Mouse (Mus musculus): ENCODE data around the gene Lyz2.
"Not testable (repeated sequence)": the region's sequence is repeated elsewhere in the genome, so short reads cannot be mapped to it uniquely, and the experiment has no call there.

Gene Lyz2

GRCm38 (mm10) chr10:117282049-117282448 is at the start of gene Lyz2:
Gene Lyz2 (minus strand): TSS chr10:117282321.
- DNase-seq (ENCODE audit: low spot score in 2 of 2) = no peak

- DNase-seq (ENCODE audit: low spot score in 2 of 2) = peak in 1 of 2 experiments; percentile 23
Measured at GRCm38 (mm10) chr10:117330521-117330920, 48.4 kb upstream of the Lyz2 start.

DNA sequence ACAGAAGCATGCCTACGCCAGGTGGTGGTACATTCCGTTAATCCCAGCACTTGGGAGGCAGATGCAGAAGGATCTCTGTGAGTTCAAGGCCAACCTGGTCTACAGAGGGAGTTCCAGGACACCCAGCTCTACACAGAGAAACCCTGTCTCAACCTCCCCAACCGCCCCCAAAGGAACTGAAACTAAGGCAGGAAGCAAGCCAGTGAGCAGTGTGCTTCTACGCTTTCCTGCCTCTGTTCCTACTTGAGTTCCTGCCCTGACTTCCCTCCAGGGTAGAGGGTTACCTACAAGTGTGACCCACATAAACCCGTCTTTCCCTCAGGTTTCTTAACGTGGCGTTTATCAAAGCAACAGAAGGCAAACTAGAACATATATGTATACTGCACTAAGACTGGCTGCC is 41.7 kb upstream of the Lyz2 start:
- DNase-seq (ENCODE audit: low spot score in 2 of 2) = peak in 1 of 2 experiments; percentile 23

DNA sequence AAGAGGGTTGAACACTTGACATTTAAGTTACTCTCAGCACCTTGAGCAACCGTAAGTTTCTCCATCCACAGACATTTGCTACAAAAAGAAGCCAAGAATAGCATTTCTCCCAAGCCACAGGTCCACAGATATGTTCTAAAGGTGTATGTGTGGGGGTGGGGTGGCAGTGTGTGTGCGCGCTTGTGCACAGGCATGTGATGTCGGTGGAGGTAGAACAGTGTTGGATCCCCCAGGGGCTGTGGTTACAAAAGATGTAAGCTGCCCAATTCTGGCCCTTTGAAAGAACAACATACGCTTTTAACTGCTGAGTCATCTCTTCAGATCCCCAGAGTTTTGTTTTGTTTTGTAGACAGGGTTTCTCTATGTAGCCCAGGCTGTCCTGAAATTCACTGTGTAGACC is 40.5 kb upstream of the Lyz2 start:
- DNase-seq (ENCODE audit: low spot score in 2 of 2) = no peak

- DNase-seq (ENCODE audit: low spot score in 2 of 2) = no peak
Measured at GRCm38 (mm10) chr10:117320571-117320981, 38.5 kb upstream of the Lyz2 start.

DNA sequence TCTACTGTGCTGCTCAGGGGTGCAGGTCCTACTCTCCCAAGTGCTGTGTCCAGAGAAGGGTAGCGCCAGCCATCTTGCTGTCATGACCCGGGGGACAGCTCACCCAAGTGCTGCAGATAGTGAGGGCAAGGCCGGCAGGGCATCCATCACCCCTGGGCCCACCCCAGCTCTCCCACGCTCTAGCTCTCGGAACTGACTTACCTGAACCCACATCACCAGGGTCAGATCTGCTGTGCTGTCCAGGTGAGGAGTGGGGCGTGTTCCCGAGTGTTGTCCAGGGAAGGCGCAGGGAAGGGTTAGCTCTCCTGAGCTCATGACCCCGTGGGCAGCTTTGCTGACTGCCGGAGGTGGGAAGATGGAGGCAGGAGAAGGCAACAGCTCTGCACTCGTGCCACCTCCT is 34.3 kb upstream of the Lyz2 start:
- DNase-seq (ENCODE audit: low spot score in 2 of 2) = no peak

GRCm38 (mm10) chr10:117313133-117313532 is 31.0 kb upstream of the Lyz2 start:
- no peak for DNase-seq (ENCODE audit: low spot score in 2 of 2)

DNA sequence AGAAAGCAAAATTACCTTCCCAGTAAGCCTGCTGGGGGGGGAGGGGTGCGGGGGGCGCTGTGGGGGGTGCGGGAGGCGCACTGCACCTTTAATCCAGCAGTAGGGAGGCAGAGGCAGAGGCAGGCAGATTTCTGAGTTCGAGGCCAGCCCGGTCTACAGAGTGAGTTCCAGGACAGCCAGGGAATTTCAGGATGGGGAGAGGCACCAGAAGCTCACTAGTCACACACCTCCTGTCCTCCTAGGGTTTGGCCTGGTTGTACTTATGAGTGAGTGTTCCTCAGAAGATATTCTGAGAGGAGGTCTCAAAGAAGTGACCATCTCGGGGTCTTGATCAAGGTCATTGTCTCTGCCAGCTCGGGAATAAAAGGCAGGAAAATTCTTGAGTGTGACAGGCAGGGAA is 30.0 kb upstream of the Lyz2 start:
- DNase-seq (ENCODE audit: low spot score in 2 of 2) = no peak

DNA sequence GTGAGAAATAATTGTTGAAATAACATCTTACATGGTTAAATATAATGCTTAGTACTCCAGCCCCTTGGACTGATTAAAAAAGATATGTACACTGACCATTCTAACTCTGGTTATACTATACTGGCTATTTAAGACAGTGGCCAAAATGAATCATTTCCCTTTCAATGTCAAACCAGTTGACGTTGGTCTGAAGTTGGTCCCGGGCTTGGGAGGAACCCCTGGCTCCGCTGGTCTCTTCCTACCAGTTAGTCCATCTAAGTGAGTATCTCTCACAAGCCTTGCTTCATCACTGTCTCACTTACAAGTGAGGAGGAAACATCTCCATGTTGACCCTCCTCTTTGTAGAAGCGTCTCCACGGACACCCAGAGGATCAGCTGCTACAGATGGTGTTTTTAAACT is 22.2 kb upstream of the Lyz2 start:
- DNase-seq (ENCODE audit: low spot score in 2 of 2) = no peak

DNA sequence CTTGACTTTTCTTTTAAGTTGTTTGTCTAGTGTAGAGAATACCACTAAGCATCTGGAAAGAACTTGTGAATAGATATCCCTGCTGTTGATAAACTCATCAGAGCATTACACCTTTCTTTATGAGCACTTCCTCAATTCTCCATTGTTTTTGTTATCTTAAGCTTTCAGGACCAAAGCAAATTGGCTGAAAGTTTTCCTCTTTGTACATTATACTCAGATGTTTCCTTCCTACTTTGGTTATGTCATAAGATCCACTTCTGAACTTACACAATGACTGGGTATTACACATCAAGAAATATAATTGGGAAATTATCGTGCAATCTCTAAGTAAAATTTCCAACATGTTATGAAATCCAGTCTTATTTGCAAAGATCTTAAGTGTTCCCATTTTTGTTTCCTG is 19.6 kb upstream of the Lyz2 start:
- DNase-seq (ENCODE audit: low spot score in 2 of 2) = no peak

GRCm38 (mm10) chr10:117299901-117300520 is 17.9 kb upstream of the Lyz2 start:
- no peak for DNase-seq (ENCODE audit: low spot score in 2 of 2)

- DNase-seq (ENCODE audit: low spot score in 2 of 2) = no peak
Measured at GRCm38 (mm10) chr10:117299106-117299505, 17.0 kb upstream of the Lyz2 start.

- no peak for DNase-seq (ENCODE audit: low spot score in 2 of 2)
Measured at GRCm38 (mm10) chr10:117298336-117298735, 16.2 kb upstream of the Lyz2 start.

GRCm38 (mm10) chr10:117292671-117293070 is 10.6 kb upstream of the Lyz2 start, which contains the start of gene Lyz1:
Gene Lyz1 (minus strand): TSS chr10:117292868.
- no peak for DNase-seq (ENCODE audit: low spot score in 2 of 2)

GRCm38 (mm10) chr10:117290936-117291335 is 8.8 kb upstream of the Lyz2 start:
- DNase-seq (ENCODE audit: low spot score in 2 of 2) = not testable (repeated sequence)

- DNase-seq (ENCODE audit: low spot score in 2 of 2) = no peak
Measured at GRCm38 (mm10) chr10:117290046-117290870, 8.1 kb upstream of the Lyz2 start.

GRCm38 (mm10) chr10:117289034-117289505 is 6.9 kb upstream of the Lyz2 start:
- not testable (repeated sequence) for DNase-seq (ENCODE audit: low spot score in 2 of 2)

DNA sequence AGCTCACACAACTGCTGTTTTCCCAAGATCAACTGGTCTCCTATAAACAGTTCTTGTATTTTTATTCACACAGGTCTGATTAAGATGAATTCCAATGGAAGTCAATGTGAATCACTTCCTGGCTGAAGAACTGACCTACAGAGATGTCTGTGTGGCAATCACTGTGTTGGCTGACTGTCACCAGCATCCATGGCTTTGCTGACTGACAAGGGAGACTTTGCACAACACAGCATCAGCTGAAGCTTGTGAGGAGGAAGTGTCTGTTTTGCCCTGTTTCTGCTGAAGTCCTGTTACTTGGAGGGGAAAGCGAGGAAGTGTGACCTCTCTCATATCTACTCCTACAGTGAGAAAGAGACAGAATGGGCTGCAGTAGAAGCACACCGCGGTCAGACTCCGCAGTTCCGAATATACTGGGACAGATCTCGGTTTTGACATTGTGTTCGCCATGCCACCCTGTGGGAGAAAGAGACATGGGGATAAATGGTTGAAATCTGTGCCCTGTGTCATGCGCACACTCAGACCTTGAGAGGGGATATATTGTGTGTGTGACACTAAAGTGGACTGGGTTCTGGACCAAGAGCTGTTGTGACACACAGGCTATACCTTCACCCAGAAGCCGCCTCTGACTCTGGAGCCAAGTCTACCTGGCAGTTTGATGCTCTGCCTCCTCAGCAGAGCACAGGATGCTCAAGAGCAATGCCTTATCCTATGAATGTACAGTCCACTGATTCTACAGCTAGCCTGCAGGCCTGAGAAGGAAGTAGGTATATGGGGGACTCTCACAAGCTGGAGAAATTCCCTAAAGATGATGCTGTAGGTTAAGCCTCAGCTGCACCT is 6.3 kb upstream of the Lyz2 start:
- no peak for DNase-seq (ENCODE audit: low spot score in 2 of 2)

DNA sequence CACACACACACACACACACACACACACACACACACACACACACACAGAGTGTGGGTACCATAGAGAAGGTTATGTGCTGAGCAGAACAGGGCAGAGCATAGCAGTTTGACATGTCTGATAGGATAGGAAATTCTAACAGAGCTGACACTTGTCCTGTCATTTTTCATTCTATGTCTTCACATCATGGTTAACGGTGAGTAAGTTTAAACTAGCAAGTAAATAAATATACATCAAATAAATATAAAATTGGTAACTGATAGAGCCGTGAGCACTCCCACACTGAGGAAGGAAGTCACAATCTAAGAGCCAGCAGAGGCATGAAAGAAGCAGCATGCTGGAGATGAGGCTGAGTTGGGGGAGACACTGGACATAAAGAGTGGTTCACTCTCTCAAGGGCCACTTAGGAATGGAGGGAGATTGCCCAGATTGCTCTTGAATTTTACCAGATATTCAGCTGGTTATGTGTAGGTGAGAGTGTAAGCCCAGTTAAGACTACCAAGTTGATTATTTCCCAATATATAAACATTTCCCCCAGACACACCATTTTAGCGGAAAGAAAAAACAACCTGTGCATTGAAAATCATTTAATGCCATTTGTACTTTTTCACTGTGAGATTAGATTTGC is 5.2 kb upstream of the Lyz2 start:
- no peak for DNase-seq (ENCODE audit: low spot score in 2 of 2)

DNA sequence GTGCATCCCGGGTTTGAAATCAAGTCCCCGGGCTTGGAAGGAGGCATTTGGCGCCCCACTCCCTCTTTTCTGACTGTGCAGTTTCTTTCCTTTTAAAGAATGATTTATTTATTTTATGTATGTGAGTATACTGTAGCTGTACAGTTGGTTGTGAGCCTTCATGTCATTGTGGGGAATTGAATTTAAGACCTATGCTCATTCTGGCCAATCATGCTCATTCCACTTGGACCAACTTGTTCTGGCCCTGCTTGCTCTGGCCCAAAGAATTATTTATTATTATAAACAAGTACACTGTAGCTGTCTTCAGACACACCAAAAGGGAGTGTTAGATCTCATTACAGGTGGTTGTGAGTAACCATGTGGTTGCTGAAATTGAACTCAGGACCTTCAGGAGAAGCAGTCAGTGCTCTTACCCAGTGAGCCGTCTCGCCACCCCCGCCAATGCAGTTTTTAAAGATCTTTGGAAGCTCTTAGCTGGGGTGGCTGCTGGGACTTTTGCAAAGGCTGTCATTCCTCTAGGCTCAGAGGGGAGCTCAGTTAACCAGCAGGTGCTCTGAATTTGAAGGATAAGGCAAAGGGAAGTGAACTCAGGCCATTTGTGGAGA is 4.3 kb upstream of the Lyz2 start:
- no peak for DNase-seq (ENCODE audit: low spot score in 2 of 2)

DNA sequence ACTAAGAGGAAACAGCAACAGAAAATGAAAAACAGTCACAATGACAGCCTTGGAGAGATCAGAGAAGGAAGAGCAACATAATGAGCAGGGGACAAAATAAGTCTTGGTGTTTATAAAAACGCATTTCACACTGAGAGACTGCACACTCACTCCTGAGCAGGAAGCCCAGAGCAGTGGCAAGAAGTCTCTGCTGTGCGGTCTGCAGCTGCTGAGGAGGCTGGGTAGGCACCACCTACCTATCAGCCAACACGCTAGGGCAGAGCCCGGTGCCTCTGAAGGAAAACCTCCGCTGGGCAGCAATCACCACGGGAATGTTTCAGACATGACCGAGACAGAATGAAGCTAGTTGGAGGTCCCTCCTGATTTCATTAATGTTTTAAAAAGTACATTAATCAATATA is 3.5 kb upstream of the Lyz2 start:
- not testable (repeated sequence) for DNase-seq (ENCODE audit: low spot score in 2 of 2)
